Mouse (Mus musculus) myocyte (in vitro differentiated cells): ENCODE data around the gene Hsp90aa1.

Source experiments
- E2F4 ChIP-seq: IDR thresholded peaks from one replicate; pipeline ENCODE4 v1.6.1; 2011; ENCODE audit warnings: mild to moderate bottlenecking, control low read depth, moderate library complexity; ENCODE audit not compliant: insufficient read depth
- MYOG ChIP-seq, 3 experiments: IDR thresholded peaks; one replicate each; pipeline ENCODE4 v1.6.1; 2011; ENCODE audit warnings: control low read depth in 2 of 3, low read depth in 2 of 3, mild to moderate bottlenecking in 2 of 3; ENCODE audit not compliant: insufficient read length in 2 of 3, control insufficient read depth in 1 of 3, insufficient read depth in 1 of 3

DNA sequence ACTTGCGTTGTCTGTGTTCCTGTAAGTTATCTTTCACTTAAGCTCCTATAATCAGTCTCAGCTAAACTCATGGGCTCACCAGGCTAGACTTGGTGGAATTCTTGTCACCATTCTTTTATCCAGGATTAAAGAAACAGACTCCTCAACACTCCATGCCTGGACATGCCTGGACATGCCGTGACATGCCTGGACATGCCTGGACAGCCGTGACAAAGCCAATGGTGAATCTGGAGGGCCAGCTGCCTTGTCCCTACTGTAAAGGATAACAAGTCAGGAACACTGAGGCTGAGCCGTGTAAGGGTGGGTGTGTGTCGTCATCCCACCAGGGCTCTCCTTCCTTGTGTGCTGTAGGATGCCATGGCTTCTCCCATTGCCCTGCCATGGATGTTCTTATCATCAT, 22.5 kb upstream of the Hsp90aa1 start:
- TF ChIP-seq MYOG (IDR thresholded peaks at IDR 0.05; ENCODE audit: control insufficient read depth in 1 of 3, insufficient read depth in 1 of 3, insufficient read length in 2 of 3, low read depth in 2 of 3) (no peak), E2F4 (no peak)
